Mouse (Mus musculus): Measurements from ENCODE around the gene Tenm4.

Gene Tenm4

GRCm38 (mm10) chr7:96203812-96204560 is 32.9 kb downstream of the Tenm4 start:
- no peak for DNase-seq (ENCODE audit: low spot score in 2 of 2)

- no peak for DNase-seq (ENCODE audit: low spot score in 2 of 2)
Observed at GRCm38 (mm10) chr7:96204809-96205350, 33.8 kb downstream of the Tenm4 start.

GRCm38 (mm10) chr7:96207071-96207470 is 36.0 kb downstream of the Tenm4 start:
- no peak for DNase-seq (ENCODE audit: low spot score in 2 of 2)

GRCm38 (mm10) chr7:96209783-96210524 is 38.9 kb downstream of the Tenm4 start:
- peak; percentile 62 to 72 for DNase-seq (ENCODE audit: low spot score in 2 of 2)

GRCm38 (mm10) chr7:96210525-96211369 is 39.7 kb downstream of the Tenm4 start:
- DNase-seq (ENCODE audit: low spot score in 2 of 2) = peak; percentile 55 to 63

GRCm38 (mm10) chr7:96211618-96212021 is 40.6 kb downstream of the Tenm4 start:
- peak; percentile 62 to 68 for DNase-seq (ENCODE audit: low spot score in 2 of 2)

- peak in 1 of 2 experiments; percentile 49 for DNase-seq (ENCODE audit: low spot score in 2 of 2)
Observed at GRCm38 (mm10) chr7:96212224-96212591, 41.2 kb downstream of the Tenm4 start.

- peak; percentile 71 to 74 for DNase-seq (ENCODE audit: low spot score in 2 of 2)
Observed at GRCm38 (mm10) chr7:96212592-96213541, 41.8 kb downstream of the Tenm4 start.

- no peak for DNase-seq (ENCODE audit: low spot score in 2 of 2)
Observed at GRCm38 (mm10) chr7:96213741-96214140, 42.7 kb downstream of the Tenm4 start.

- no peak for DNase-seq (ENCODE audit: low spot score in 2 of 2)
Observed at GRCm38 (mm10) chr7:96214876-96215275, 43.8 kb downstream of the Tenm4 start.

GRCm38 (mm10) chr7:96215894-96216509 is 45.0 kb downstream of the Tenm4 start:
- DNase-seq (ENCODE audit: low spot score in 2 of 2) = no peak

GRCm38 (mm10) chr7:96219386-96219785 is 48.3 kb downstream of the Tenm4 start:
- no peak for DNase-seq (ENCODE audit: low spot score in 2 of 2)

GRCm38 (mm10) chr7:96220647-96221046 is 49.6 kb downstream of the Tenm4 start:
- DNase-seq (ENCODE audit: low spot score in 2 of 2) = no peak

- no peak for DNase-seq (ENCODE audit: low spot score in 2 of 2)
Observed at GRCm38 (mm10) chr7:96222569-96222968, 51.5 kb downstream of the Tenm4 start.

GRCm38 (mm10) chr7:96228562-96229268 is 57.7 kb downstream of the Tenm4 start:
- DNase-seq (ENCODE audit: low spot score in 2 of 2) = no peak

GRCm38 (mm10) chr7:96230006-96230719 is 59.1 kb downstream of the Tenm4 start:
- peak in 1 of 2 experiments; percentile 18 for DNase-seq (ENCODE audit: low spot score in 2 of 2)

GRCm38 (mm10) chr7:96230720-96231241 is 59.7 kb downstream of the Tenm4 start:
- peak in 1 of 2 experiments; percentile 20 for DNase-seq (ENCODE audit: low spot score in 2 of 2)

GRCm38 (mm10) chr7:96235847-96236246 is 64.8 kb downstream of the Tenm4 start:
- no peak for DNase-seq (ENCODE audit: low spot score in 2 of 2)

- DNase-seq (ENCODE audit: low spot score in 2 of 2) = no peak
Observed at GRCm38 (mm10) chr7:96240661-96241060, 69.6 kb downstream of the Tenm4 start.

Data from right cerebral cortex, adult 2 months (tissue).